Mouse (Mus musculus): ENCODE data around the gene Cxcl9.
"Not testable (repeated sequence)": the region's sequence is repeated elsewhere in the genome, so short reads cannot be mapped to it uniquely, and the experiment has no call there.

The Cxcl9 gene

DNA sequence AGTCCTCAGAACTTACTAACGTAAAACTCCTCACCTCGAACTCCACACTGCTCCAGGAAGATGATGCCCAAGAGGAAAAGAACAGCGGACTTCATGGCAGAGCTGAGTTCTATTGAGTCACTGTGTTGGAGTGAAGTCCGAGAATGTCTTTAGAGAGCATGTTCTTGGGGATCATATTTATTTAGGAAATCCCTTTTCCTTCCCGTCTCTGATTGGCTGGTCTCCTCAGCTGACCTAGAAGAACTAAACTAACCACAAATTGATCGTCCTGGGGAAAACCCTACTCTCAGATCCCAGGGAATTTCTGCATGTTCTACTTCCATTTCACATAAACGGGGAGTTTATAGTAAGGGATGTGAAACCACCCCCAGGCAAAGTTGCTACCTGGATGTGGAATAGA is at the start of gene Cxcl9:
Cxcl9 (minus strand) TSS at position 151 of the 400 bp plus-strand sequence.
- no peak for DNase-seq (ENCODE audit: low spot score in 2 of 2)

DNA sequence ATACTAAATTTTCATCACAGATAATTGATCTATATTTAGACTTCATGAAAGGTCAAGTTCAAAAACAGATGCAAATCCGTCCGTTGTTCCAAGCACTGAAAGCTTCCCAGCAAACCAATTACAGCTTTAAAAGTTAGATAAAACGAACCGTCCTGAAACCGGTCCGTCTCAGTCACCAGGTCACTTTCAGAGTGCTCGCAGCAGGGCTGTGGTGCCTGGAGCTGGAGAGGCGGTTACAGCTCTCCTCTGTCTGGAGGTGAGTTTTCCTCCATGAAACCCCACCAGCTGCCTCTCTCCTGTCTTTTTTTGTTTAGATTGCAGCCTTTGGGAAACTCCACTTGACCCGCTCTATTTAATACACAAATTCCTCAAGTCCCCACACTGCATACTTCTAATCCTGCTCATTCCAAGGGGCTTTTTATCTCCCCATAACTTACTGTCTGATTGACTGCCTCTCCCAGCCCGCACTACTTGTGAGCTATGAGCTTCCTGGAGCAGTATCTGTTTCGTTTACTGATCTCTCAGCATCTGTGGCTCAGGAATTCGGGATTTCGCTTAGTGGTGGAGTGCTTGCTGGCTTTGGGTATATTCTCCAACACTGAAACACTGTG is 49.0 kb upstream of the Cxcl9 start:
- no peak for DNase-seq (ENCODE audit: low spot score in 2 of 2)

DNA sequence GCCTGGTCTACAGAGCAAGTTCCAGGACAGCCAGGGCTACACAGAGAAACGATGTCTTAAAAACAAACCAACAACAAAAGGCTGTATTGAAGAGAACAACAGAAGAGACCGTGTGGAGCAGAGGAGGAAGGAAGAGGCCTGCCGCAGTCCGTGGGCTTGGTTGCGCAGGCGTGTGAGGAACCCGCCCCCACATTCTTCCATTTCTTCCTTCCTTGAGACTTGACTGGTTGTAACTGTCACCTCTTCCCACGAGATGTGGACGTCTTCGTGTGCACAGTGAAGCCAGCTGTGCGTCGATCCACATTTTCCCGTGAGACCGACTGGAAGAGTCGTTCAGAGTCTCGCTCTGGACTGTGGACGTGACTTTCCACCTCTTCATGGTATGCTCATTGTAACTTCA is 47.5 kb upstream of the Cxcl9 start:
- no peak for DNase-seq (ENCODE audit: low spot score in 2 of 2)

DNA sequence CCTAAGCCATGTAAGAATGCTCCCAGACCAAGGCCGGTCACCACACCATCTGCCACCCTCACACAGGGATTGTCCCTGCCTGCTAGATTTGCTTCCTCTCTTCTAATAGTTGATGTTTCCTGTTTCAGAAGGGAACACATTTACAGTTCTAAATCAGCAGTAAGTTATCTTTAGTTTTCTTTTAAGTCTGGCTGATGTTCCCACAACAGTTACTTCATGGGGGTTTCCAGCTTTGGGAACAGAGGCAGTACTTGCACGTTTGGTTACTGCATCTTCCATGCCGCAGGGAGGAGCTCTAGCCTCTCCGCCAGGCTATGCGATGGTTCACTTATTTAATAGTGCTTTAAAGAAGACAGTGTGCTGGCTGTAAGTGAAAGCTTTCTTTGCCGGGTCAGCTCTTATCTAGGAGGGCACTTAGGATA is 46.9 kb upstream of the Cxcl9 start:
- no peak for DNase-seq (ENCODE audit: low spot score in 2 of 2)

DNA sequence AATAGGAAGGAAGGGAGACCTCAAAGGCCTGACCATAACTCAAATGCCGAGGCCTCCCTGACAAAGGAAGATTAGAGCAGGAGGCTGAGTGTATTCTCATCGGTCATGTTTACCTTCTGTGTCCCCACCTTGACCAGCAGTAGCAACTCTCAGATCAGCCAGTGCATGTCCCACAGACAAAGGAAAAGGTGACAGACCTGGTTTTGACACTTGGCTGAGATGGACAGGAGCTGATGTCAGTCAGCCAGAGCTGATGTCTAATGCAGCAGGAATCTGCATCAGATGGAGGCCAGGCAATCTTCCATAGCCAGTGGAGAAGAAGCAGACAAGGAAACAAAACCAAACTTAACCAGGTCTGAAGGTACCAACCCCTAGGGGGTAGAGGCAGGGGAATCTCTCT is 44.7 kb upstream of the Cxcl9 start:
- DNase-seq (ENCODE audit: low spot score in 2 of 2), result no peak

DNA sequence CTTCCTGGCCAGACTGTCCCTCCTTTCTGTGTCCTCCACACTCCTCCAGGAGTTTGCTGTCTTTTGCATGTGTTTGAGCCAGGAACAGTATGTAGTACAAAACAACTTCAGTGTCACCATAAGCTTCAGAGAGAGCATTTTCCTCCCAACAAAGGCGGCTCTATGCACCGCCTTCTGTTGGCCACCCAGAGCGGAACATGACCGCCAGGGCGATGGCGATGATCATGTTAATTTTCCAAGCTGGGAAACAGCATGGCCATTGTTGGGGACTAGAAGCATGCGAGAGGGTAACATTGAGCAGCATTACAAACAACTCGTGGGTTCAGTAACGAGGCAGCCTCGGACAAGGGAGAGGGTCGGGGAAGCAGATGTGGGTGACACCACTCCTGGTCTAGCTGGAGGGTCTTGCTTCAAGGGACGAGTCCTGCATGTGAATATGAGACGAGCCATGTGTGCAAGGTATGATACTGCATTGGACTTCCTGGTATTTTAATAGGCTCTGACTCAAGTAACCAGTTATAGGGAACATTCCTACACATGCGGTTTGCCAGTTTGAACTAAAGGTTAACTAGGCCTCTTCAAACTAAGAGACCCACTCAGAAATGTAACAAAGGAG is 43.6 kb upstream of the Cxcl9 start:
- DNase-seq (ENCODE audit: low spot score in 2 of 2), result no peak

DNA sequence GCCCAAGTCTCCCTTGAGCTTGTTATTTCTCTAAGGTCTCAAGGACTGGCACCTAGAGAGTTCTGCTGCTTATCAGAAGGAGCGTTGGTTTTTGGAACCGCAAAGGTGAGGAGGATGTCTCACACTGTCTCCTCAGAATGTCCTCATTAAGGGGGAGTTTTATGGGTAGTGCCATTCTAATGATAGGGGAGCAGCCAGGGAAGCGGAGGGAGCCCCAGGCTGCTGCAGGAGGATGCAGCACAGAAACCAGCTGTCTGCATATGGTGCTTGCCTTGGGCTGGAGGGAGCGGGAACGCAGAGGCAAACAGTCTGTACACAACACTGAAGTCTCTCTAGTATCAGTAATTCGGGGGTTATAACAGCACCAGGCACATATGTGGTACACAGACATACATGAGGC is 43.0 kb upstream of the Cxcl9 start:
- DNase-seq (ENCODE audit: low spot score in 2 of 2), result no peak

DNA sequence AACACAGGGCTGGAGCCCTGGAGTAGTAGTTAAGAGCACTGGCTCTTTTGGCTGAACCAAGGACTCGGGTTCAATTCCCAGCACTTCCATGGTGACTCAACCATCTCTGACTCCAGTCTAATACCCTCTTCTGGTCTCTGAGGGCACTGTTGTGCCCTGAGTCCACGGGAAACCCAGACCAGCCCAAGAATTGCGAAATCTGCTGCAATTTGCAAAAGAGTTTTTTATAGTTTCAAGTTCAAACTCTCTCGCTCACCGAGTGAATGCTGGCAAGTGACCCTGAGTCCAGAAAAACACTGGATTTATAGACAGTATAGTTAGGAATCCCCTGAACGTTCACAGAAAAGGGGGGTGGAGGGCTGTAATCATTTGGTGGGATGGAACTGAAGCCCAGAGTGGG is 42.5 kb upstream of the Cxcl9 start:
- no peak for DNase-seq (ENCODE audit: low spot score in 2 of 2)

DNA sequence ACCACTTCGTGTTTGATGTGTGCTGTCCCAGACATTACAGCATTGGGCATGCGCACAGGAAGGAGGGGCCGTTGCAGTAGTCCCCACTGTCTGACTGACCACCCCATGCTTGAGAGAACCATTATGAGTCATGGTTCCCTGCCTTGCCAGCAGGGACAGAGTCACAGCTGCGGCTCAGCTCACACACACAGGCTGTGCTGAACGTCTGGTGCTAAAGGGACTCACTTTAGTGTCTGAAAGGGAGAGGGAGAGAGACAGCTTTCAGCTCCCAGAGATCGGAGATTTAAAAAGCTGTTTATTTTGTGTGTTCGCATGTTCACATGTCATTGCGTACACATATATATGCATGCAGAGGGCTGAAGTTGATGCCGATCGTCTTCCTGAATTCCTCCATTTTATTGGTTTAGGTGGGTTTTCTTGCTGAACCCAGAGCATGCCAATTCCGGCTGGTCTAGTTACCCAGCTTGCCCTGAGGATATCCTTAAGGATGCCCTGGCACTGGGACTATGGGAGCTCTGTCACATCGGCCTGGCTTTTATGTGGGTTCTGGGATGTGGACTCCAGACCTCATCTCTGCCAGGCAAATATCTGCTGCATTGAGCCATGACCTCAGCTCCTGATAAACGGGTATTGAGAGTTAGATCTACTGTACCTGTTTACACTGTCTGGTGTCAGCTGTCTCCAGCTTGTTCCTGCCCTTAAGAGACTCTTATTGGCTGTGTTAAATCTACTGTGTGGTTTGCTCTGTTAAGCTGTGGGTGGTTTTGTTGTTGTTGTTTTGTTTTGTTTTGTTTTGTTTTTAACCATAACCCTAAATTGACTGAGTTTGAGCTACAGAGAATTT is 41.5 kb upstream of the Cxcl9 start:
- DNase-seq (ENCODE audit: low spot score in 2 of 2), result peak in 1 of 2 experiments; percentile 57

DNA sequence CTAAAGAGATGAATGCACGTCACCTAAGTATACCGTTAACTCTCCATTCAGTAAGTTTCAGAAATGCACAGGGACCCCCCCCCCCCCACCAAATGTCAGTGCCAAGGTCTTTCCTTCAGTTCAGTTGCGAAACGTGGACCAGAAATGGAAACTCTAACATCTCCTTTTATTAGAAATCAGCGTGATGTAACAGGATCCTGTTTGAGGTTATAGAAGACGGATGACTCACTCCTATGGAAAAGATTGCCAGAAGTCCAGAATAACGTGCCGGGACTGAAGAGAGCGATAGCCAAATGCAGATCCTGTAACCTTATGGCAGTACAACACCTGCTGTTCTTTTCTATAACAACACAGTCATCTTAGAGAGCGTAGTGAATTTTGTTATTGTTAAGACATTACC is 40.5 kb upstream of the Cxcl9 start:
- DNase-seq (ENCODE audit: low spot score in 2 of 2), result no peak

DNA sequence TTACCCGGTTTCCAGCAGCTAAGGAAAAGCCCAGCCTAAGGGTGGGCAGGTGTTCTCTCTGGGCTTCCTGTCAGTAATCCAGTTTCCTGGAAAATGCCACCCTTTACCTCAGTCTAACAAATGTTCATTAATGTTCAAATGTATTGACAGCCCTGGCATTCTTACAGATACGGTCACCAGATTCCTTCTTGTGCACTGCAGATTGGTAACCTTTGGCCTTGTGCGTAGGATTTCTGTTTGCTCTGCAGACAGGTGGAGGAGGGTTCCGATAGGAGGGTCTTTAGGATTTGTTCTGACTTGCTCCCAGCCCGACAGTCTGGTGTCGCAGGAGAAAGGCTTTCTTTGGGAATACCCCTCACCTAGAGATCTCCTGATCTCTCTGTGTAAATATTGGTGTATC is 38.7 kb upstream of the Cxcl9 start:
- DNase-seq (ENCODE audit: low spot score in 2 of 2), result no peak

DNA sequence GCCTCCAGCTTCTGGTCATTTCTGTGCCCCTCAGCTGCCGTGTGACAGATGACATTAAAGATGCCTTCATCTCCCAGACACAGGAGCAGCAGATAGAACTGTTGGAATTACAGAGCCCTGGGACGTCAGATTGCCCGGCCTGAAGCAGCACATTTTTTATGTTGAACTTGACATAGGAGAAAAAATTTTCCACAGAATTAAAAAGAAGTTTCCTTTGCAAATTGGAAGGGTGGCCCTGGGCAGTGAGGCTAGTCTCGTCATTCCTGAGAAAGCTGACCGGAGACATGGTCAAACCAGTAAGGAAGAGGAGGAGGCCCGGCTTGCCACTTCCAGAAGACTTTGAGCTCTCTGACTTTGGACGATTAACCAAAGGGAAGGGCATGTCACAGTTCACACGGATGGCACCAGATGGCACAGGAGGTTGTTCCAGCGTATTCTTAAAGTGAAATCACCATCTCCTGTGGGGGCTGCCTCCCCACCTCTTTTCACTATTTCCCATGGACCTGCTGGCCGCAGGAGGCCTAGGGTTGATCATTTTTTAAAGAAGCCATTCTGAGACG is 37.3 kb upstream of the Cxcl9 start:
- DNase-seq (ENCODE audit: low spot score in 2 of 2), result no peak

DNA sequence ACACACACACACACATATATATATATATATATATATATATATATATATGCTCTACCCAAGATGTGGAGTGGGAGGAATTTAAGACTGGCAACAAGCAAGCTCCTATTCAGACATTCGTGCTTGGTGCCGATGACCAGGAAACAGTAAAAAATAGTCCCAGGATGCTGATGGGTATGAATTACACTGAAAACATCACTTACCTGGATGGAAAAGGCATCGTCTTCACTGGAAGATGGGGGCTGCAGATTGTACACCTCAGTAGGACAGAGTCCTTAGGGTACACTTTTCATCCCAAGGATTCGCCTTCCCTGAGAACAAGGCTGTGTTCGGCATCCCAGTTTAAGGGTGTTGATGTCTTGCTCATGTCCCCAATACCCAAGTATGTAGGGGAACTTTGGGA is 36.1 kb upstream of the Cxcl9 start:
- no peak for DNase-seq (ENCODE audit: low spot score in 2 of 2)

DNA sequence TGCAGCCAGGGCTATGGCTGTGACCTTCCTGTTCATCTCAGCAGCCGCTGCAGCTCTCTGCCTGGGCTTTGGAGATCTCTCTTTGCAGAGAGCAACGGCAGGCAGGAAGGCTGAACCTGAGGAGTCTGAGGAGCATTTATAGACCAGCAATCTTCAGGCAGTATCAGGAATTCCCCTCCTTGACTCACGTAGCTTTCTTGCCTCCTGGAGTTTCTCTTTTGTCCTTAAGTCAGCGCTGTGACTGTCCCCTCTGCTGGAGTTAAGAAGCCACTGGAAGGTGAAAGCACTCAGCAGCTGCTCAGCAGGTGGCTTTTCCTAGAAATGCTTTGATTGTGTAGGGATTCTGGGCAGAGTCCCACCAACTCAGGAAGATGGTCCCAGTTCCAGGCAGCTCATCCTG is 35.3 kb upstream of the Cxcl9 start:
- no peak for DNase-seq (ENCODE audit: low spot score in 2 of 2)

DNA sequence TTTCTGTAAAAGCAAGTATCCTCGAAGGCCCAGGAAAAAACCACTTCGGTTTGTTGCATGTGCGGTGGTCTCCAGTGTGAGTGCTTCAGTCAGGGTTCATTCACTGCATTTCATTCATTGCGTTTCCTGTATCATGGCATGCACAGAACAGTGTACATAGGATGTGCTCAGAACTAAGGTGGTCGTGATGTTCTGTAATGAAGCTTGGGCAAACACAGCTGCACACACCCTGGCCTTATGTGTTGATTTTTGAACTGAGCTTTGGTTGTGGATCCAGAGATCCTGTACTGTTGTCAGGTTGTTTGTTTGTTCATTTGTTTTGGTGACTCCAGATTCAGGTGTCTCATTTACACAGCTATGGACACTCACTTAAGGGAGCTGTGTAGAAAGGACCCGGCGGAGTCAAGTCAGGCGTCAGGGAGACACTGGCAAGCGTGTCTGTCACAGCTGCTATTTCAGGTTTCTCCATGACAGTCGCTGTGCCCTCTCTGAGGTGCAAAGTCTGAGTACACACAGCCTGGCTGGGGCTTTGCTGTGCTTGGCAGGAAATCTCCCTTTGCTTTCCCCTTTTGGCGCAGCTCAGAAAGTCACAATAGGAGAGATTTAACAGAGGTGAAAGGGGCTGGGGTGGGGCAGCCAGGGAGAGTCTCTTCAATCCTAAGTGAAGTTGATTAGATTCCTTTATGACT is 31.0 kb upstream of the Cxcl9 start:
- DNase-seq (ENCODE audit: low spot score in 2 of 2), result no peak

DNA sequence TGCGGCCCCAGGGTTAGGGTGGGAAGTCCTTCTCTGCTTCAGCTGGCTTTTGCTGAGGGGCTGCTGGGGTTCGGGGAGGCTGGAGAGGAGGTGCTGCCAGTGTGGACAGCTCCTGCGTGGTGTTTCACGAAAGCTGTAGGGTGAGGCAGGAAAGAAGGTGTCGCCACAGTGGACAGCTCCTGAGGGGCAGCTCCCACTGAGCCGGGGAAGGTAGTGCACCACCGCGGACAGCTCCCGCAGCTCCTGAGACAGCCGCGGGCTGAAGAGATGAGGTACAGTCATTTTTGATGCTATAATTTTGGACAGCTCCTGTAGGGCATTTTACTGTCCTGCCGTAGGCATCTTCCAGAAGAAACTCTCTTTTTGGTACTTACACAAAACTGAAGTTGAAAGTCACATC is 30.2 kb upstream of the Cxcl9 start:
- DNase-seq (ENCODE audit: low spot score in 2 of 2), result no peak

DNA sequence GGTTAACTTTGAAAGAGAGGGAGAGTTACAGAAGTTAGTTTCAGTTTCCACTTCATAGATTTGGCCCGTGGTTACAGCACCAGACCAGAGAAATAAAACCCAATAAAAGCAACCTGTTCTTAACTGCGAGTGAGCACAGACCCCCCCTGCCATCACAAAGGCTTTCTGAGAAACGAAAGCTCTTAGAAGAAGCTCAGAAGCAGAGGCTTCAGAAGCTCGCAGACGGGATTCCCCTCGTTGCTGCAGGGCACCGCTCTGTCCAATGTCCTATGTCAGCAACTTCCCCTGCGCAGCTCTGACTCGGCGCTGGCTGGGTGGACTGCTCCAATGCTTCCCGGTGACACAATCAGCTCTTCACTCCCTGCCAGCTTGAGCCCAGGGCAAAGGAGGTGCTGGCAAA is 25.6 kb upstream of the Cxcl9 start:
- DNase-seq (ENCODE audit: low spot score in 2 of 2), result peak in 1 of 2 experiments; percentile 63

DNA sequence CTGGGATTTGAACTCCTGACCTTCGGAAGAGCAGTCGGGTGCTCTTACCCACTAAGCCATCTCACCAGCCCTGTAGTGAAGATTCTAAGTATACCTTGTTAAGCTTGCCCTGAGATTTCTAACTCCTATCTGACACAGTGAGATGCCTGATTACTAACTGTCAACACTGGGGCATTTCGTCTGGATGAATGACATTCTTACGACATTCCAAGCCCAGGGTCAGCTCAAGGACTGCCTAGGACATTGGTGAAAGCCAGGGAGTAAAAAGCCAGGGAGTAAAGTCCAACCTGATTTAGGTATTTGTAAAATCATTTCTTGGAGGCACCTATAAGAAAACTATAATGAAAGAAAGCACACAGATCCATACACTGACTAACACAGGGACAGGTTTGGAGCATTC is 24.8 kb upstream of the Cxcl9 start:
- DNase-seq (ENCODE audit: low spot score in 2 of 2), result not testable (repeated sequence)

DNA sequence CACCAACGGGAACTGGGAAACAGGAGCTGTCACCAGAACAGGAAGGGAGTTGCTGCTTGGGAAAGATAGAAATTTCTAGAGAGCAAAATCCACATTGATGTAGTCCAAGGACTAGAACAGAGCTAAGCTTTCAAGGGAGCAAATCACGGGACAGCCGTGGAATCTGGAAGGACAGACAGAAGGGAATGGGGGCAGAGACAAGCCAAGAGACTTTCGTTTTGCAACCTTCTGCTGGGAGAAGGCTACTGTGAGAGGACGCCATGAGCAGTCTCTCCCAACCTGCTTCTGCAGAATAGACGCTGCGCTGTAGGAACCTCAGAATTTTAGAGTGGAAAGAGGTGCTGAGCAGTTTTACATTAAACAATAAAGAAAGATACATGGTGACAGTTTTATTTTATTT is 21.9 kb upstream of the Cxcl9 start:
- no peak for DNase-seq (ENCODE audit: low spot score in 2 of 2)

DNA sequence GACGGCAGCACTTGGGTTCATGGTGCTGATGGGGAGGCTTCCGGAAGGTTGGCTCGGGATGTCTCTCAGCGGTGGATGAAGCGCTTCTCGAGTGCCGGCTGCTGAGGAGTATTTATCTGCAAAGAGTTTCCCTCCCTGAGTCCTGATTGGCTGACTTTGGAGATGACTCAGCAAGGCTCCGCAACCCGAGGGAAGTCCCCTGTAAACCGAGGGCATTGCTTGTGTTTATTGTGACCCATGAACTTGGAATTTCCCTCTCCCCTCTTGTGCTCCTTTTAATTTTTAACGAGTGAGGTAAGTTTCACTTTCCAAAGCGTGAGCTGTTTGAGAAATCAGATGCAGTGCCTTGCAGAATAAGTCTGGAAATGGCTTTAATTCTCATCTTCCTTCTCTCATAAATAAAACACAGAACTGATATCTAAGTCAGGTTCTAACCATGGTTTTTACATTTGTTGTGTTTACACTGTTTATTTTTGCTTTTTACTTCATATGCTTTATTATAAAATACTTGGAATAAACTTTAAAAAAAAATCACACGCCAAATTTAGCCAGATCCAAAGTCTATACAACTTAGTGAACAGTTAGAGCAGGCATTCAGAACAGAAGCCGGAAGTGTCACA is 21.0 kb upstream of the Cxcl9 start, which contains the start of gene Cxcl10:
Cxcl10 (minus strand) TSS at position 96 of the 620 bp plus-strand sequence.
- peak; percentile 30 to 46 for DNase-seq (ENCODE audit: low spot score in 2 of 2)

DNA sequence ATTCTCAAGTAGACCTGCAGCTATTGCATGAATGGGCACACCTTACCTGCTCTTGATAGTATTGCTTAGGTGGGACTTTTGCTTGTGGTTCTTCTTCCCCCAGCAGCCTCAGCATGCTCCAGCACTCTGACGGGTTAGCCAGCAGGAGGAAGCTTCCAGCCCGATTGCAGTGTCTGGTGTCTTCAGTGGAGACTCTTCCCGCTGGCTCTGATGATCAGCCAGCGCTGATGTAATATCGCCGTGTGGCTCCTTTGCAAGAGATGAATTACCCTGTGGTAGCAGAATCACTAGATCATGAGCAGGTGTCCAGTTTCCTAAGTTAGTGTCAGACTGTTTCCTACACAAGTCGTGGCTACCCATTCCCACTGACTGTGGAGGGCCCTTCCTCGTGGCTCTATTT is 17.1 kb upstream of the Cxcl9 start:
- no peak for DNase-seq (ENCODE audit: low spot score in 2 of 2)

DNA sequence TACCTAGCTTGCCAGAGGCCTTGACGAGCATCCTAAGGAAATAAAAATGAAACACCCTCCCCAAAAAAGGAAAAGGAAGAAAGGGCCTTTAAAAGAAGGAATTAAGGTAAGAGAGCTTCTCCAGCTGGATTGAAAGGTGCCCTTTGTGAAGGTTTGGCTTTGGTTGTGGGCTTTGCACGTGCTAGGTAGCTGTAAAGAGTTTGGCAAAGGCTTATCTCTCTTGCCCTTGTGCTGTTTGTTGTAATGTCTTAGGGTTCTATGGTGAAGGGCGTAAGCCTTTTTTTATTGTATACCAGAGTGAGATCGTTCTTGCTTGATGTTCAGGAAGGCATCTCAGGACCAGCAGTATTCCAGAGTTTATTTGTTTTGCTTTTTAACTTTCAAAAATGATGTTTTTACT is 12.7 kb upstream of the Cxcl9 start:
- no peak for DNase-seq (ENCODE audit: low spot score in 2 of 2)

All from urinary bladder, postnatal 36 days (tissue).